Mouse (Mus musculus): ENCODE measurements around the gene Cep97.

GRCm38 (mm10) chr16:55893410-55894107, 41.1 kb downstream of the Cep97 start:
- TF ChIP-seq CTCF (IDR thresholded peaks at IDR 0.05; ENCODE audit: insufficient read depth, low read depth, low read length) = no peak
- TF ChIP-seq POLR2A (IDR thresholded peaks at IDR 0.05; ENCODE audit: insufficient read depth, low read depth, low read length) = no peak

Data from olfactory bulb, adult 2 months (tissue).